Mouse (Mus musculus): ENCODE measurements at regions not wholly inside any gene's neighbourhood (a gene's known extent, or its start where the extent isn't known, plus 50 kb on each side); places are given as distances from the start of the nearest gene placed in this dataset.

DNA sequence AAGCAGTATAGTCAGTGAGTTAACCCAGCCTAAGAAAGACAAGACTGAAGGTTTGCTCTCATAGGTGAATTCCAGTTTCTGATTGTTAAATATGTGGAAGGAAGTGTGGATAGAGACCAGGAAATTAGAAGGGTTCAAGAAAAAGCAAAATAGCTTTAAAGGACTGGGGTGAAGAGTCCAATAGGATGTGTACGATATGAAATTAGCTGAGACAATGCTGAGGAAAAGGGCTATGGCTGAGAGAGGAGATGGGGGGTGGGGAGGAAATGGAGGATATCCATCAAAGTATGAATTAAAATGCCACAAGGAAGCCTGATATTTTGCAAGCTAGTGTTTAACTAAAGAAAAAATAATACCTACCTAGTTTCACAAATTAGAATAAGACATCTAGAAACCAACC lies 124.9 kb downstream of the Fam198b start:
- DNase-seq (ENCODE audit: low read depth, low spot score): no peak
- H3K9ac ChIP-seq (ENCODE audit: control insufficient read depth, low read depth, low read length, poor library complexity, severe bottlenecking): no peak overlapping the region
- H3K36me3 ChIP-seq (ENCODE audit: control insufficient read depth in 1 of 2, insufficient read depth in 2 of 2, low read length in 2 of 2): no peaks in the 10 kb centered on the region
- no peak for TF ChIP-seq TCF12 (IDR thresholded peaks at IDR 0.05; ENCODE audit: low read depth, low read length)
- TF ChIP-seq KAT2A (conservative IDR thresholded peaks at IDR 0.05; ENCODE audit: low read depth, low read length): no peak
- TF ChIP-seq EP300 (IDR thresholded peaks at IDR 0.05; ENCODE audit: low read depth in 1 of 2, low read length in 2 of 2): no peak
- H3K4me1 ChIP-seq (ENCODE audit: control insufficient read depth in 1 of 2, insufficient read depth in 2 of 2, low read length in 2 of 2): no peaks in the 10 kb centered on the region
- H3K79me2 ChIP-seq (ENCODE audit: control insufficient read depth, insufficient read depth, low read length, poor library complexity): no peaks in the 10 kb centered on the region
- no peak overlapping the region for H3K4me3 ChIP-seq (ENCODE audit: control insufficient read depth in 1 of 2, insufficient read depth in 1 of 2, low read depth in 2 of 2, low read length in 2 of 2)
- no peak overlapping the region for H3K27ac ChIP-seq (ENCODE audit: control insufficient read depth, low read depth, low read length)
- no peaks in the 10 kb centered on the region for H3K9me3 ChIP-seq (replicated peaks; ENCODE audit: insufficient read depth, low read length)
- no peaks in the 10 kb centered on the region; a peak in 1 of 4 replicates for H3K27me3 ChIP-seq (ENCODE audit: control insufficient read depth in 1 of 2, insufficient read depth in 2 of 2, low read length in 2 of 2)

DNA sequence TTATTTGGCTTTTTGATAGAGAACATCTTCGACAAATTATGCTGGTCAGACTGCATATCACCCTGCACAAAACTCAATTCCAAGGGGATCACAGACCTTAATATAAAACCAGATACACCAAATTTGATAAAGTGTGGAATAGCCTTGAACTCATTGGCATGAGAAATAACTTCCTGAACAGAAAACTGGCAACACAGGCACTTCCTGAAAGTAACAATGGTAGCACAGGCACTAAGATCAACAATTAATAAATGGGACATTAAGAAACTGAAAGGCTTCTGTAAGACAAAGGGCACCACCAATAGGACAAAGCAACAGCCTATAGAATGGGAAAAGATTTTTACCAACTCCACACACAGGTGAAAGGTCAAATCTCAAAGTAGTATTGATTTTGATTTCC lies 141.5 kb downstream of the Fam198b start:
- no peaks in the 10 kb centered on the region for H3K36me3 ChIP-seq (ENCODE audit: control insufficient read depth in 1 of 2, insufficient read depth in 2 of 2, low read length in 2 of 2)
- no peaks in the 10 kb centered on the region for H3K79me2 ChIP-seq (ENCODE audit: control insufficient read depth, insufficient read depth, low read length, poor library complexity)
- TF ChIP-seq ELF1 (IDR thresholded peaks at IDR 0.05; ENCODE audit: low read depth, low read length) (no peak), POLR2A (IDR thresholded peaks at IDR 0.05; ENCODE audit: control insufficient read depth in 1 of 2, insufficient read depth in 1 of 2, low read depth in 1 of 2, low read length in 2 of 2, poor library complexity in 1 of 2) (no peak), ZC3H11A (IDR thresholded peaks at IDR 0.05; ENCODE audit: low read depth, low read length) (no peak), CHD1 (IDR thresholded peaks at IDR 0.05; ENCODE audit: low read depth, low read length) (no peak)
- H3K27ac ChIP-seq (ENCODE audit: control insufficient read depth, low read depth, low read length): no peak overlapping the region
- no peak overlapping the region for H3K4me3 ChIP-seq (ENCODE audit: control insufficient read depth in 1 of 2, insufficient read depth in 1 of 2, low read depth in 2 of 2, low read length in 2 of 2)
- H3K27me3 ChIP-seq (ENCODE audit: control insufficient read depth in 1 of 2, insufficient read depth in 2 of 2, low read length in 2 of 2): peaks cover 2% of the 10 kb centered on the region in 2 experiments; a peak in 2 of 4 replicates
- no peaks in the 10 kb centered on the region for H3K4me1 ChIP-seq (ENCODE audit: control insufficient read depth in 1 of 2, insufficient read depth in 2 of 2, low read length in 2 of 2)
- no peak overlapping the region for H3K9ac ChIP-seq (ENCODE audit: control insufficient read depth, low read depth, low read length, poor library complexity, severe bottlenecking)
- no peak for DNase-seq (ENCODE audit: low read depth, low spot score)
- no peaks in the 10 kb centered on the region for H3K9me3 ChIP-seq (replicated peaks; ENCODE audit: insufficient read depth, low read length)

DNA sequence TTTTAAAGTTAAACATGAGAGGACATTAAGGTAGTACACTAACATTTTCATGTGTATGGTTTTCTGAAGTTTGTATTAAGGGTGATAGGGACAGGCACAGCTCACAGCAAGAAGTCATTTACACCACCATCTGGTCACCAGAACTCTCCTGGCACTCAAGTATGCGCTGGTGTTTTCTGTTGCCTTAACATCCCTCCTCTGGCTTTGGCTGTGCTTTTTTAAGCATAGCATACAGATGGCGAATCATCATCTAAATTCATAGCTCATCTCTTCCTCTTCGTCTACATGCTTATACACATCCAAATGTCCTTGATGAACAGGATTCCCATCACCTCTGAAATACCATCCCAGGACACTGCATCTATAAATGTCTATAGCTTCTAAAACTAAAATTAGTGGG lies 148.7 kb downstream of the Fam198b start:
- H3K4me3 ChIP-seq (ENCODE audit: control insufficient read depth in 1 of 2, insufficient read depth in 1 of 2, low read depth in 2 of 2, low read length in 2 of 2): no peak overlapping the region
- no peak for DNase-seq (ENCODE audit: low read depth, low spot score)
- H3K9ac ChIP-seq (ENCODE audit: control insufficient read depth, low read depth, low read length, poor library complexity, severe bottlenecking): no peak overlapping the region
- no peaks in the 10 kb centered on the region for H3K36me3 ChIP-seq (ENCODE audit: control insufficient read depth in 1 of 2, insufficient read depth in 2 of 2, low read length in 2 of 2)
- no peaks in the 10 kb centered on the region for H3K9me3 ChIP-seq (replicated peaks; ENCODE audit: insufficient read depth, low read length)
- H3K27me3 ChIP-seq (ENCODE audit: control insufficient read depth in 1 of 2, insufficient read depth in 2 of 2, low read length in 2 of 2): peaks cover 2% of the 10 kb centered on the region in 2 experiments; a peak in 3 of 4 replicates
- TF ChIP-seq POLR2A (IDR thresholded peaks at IDR 0.05; ENCODE audit: control insufficient read depth in 1 of 2, insufficient read depth in 1 of 2, low read depth in 1 of 2, low read length in 2 of 2, poor library complexity in 1 of 2) (no peak), POLR2AphosphoS2 (IDR thresholded peaks at IDR 0.05; ENCODE audit: low read length) (no peak), SIN3A (IDR thresholded peaks at IDR 0.05; ENCODE audit: low read length) (no peak), POLR2AphosphoS5 (IDR thresholded peaks at IDR 0.05; ENCODE audit: borderline replicate concordance, low read depth, low read length) (no peak), MEF2A (IDR thresholded peaks at IDR 0.05; ENCODE audit: extremely low read depth, insufficient replicate concordance, low read depth, low read length, poor library complexity, severe bottlenecking) (no peak), JUND (IDR thresholded peaks at IDR 0.05; ENCODE audit: low read depth, low read length) (no peak), MXI1 (IDR thresholded peaks at IDR 0.05; ENCODE audit: low read depth, low read length) (no peak), MYC (IDR thresholded peaks at IDR 0.05; ENCODE audit: low read depth, low read length) (no peak), GATA1 (IDR thresholded peaks at IDR 0.05; ENCODE audit: low read depth, low read length) (no peak), USF2 (IDR thresholded peaks at IDR 0.05; ENCODE audit: borderline replicate concordance in 1 of 2, insufficient read depth in 1 of 2, low read depth in 1 of 2, low read length in 2 of 2) (no peak), MAZ (IDR thresholded peaks at IDR 0.05; ENCODE audit: low read depth, low read length) (no peak), CHD1 (IDR thresholded peaks at IDR 0.05; ENCODE audit: low read depth, low read length) (no peak), TAL1 (IDR thresholded peaks at IDR 0.05; ENCODE audit: low read length) (no peak)
- H3K4me1 ChIP-seq (ENCODE audit: control insufficient read depth in 1 of 2, insufficient read depth in 2 of 2, low read length in 2 of 2): no peaks in the 10 kb centered on the region
- no peak overlapping the region for H3K27ac ChIP-seq (ENCODE audit: control insufficient read depth, low read depth, low read length)
- no peaks in the 10 kb centered on the region for H3K79me2 ChIP-seq (ENCODE audit: control insufficient read depth, insufficient read depth, low read length, poor library complexity)

Measured in MEL (cell line).